Mouse (Mus musculus) regulatory T cell (primary cell): ENCODE measurements around the gene Khdc4.

Experiments used
- in situ Hi-C: fragments of 300-600 bp; cut with MboI, MseI; formaldehyde crosslinking; loops from one replicate; pipeline ENCODE4 v1.15.1; 2025; ENCODE audit warnings: high pct_unique_total_duplicates

Khdc4 gene

DNA sequence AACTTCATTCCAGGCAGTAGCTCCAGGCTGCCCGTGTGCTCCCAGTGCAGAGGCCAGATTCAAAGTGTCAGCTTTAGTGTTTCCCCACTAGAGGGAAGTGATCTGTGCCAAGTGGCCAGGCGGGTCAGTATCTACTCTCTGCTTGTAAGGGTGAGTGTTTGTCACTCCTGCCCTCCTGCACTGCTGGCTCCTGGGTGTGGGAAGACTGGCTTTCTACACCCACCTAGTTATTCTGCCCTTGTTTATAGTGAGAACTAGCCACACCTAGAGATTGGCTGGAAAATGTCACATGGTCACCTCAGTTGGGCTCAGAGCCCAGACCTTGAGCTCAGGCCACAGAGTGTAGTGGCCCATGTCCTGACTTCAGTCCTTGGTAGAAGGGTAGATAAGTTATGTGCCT, 33.5 kb downstream of the Khdc4 start:
- in situ Hi-C loops = no loop called here

DNA sequence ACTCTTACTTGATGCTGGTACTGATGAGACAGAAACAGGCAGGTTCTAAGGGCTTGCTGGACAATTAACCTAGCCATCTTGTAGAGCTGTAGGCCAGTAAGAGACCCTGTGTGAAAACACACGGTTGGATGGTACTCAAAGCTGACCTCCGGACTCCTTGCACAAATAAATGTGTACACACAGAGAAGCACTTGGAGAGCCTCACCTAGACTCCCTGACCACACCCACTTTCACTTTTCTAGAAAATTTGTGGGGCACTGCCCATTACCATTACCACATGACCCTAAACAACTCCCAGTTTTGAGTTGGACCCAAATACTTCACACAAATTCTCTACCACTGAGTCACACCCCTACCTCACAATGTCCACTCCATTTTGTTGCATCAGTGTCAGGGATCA, 51.0 kb downstream of the Khdc4 start:
- in situ Hi-C loops = no loop called here

DNA sequence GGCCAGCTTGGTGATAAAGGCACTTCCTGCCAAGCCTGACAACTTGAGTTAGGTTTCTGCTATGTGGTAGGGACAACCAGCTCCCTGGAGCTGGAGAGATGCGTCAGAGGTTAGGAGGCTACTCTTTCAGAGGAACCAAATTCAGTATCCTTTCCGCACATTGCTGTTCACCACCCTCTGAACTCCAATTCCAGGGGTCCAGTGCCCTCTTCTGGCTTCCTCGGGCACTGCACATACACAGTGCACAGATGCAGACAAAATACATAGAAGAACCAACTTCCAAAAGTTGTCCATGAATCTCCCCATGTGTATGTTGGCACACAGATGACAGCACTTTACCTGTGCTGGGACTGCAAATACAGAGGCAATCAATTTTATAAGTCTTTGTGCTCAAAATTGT, 53.0 kb downstream of the Khdc4 start:
- in situ Hi-C loops = no loop called here

DNA sequence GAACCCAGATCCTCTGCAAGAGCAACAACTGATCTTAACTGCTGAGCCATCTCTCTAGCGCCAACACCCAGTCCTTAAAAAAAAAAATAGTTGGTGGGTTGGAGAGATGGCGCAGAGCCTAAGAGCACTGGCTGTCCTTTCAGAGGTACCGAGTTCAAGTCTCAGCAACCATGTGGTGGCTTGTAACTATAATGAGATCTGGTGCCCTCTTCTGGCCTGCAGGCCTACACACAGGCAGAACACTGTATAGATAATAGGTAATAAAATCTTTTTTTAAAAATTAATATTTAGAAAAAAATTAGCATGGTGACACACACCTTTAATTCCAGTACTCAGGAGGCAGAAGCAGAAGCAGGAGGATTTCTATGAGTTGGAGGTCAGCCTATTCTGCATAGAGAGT, 54.5 kb downstream of the Khdc4 start:
- in situ Hi-C loops = no loop called here

GRCm38 (mm10) chr3:88745534-88745933, 59.9 kb downstream of the Khdc4 start:
- in situ Hi-C loops = no loop called here

DNA sequence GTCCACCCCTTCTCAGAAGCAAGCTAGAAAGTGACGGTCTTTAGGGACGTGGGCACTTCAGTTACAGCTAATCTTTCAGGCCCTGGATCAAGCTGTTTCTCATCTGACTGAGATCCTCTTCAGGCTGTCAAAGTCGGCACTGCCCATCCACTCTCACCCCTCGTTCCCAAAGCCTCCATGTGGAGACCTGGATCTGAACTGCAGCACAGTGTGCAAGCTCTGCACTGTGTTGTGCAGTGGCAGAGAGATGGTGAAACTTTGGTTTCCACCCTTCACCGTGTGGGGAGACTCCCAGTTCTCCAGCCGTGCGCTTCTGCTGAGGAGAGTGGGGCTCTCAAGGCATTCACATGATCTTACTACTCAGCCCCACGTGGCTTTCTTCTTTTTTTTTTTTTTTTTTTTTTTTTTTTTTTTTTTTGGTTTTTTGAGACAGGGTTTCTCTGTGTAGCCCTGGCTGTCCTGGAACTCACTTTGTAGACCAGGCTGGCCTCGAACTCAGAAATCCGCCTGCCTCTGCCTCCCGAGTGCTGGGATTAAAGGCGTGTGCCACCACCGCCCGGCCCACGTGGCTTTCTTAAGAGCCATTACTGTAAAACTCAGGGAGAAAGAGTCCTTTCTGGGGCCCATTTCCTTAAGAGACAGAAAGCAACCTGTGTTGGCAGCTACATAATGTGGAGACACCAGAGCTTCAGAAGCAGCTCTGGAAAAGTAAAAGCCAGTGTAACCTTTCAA, 60.7 kb downstream of the Khdc4 start:
- in situ Hi-C loops = no loop called here

DNA sequence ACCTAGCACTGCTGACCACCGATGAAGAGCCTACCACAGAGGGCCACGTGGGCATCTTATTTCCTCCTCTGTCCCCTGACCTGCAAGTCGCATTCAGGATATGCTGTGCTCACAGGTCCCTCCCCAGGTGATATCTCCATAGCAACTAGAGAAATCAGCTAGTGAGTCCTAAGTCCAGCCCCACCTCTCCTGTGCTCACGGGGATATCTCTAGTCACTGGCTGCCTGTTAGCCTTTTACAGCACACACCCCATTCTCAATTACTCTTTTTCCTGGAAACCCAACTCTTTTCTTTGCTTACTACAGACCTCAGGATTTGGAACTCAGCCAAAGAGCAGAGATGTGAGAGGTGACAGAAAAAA, 61.2 kb downstream of the Khdc4 start:
- in situ Hi-C loops = no loop called here

DNA sequence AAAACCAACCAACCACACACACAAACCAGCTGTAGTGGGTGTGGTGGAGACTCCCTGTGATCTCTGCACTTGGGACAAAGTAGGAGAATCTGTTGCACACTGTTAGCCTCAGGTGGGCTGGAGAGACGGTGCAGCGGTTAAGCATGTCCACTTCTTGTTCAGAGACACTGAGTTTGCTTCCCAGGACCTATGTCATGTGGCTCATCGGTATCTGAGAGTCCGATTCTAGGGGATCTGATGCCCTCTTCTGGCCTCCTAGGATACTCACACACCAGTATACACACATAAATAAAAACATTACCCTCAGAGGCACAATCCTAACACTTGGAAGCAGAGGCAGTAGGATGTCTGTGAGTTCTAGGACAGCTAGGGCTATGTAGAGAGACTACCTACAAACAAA, 68.7 kb downstream of the Khdc4 start:
- in situ Hi-C loops = loop anchor here (5.0 kb wide), 1 partner anchor 77 kb away; no protein-coding TSS in a partner anchor

DNA sequence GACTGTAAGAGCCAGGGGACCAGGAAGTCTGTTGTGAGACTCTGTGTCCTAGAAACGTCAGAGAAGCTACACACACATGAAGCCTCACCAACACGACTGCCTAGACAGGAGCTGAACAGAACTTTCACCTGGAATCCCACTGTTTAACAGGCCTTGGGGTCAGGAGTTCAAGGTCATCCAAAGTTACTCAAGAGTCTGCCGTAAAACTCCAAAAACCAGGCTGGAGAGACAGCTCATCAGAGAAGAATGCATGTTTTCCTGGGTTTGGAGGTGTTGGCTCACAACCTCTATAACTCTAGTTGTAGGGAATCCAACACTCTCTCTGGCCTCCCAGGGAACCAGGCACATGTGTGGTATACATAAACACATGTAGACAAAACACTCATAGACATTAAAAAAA, 69.9 kb downstream of the Khdc4 start:
- in situ Hi-C loops = no loop called here

DNA sequence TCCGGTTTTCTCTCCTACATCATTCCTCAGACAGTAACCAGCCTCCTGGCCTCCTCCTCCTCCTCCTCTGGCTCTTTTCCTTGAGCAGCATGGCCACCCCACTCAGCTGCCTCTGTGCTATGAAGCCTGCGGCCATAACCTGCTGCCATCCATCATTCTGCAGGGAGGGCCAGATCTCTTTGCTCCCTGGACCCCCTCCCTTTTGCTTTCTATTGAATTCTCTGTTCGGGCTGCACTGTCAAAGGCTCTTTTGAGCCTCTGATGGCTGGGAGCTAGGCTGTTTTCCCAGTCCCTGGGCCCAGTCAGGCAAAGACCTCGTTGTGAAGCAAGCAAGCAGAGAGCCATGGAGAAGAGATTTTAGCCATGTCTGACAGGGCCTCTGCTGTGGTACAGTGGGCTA, 70.7 kb downstream of the Khdc4 start:
- in situ Hi-C loops = no loop called here

DNA sequence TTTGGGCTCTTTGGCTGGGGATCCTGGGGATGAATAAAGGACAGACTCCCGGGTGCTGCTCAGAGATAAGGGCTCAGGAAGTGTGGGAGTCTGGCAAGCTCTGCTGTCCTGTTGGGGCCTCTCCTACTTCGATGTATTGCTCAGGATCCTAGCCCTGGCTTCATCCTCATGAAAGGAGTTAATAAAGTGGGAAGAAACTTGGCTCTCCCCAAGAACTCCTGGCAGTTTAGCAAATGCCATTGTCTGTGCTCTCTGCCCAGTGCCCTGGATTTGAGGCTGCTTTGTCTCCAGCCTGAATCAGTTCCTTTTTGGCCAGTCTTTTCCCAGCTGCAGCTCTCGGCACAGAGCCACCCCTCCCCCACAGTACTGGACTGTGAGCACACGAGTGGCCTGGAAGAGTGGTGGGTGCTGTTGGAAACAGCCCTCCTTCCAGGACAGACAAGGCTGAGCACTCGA, 72.5 kb downstream of the Khdc4 start:
- in situ Hi-C loops = no loop called here

DNA sequence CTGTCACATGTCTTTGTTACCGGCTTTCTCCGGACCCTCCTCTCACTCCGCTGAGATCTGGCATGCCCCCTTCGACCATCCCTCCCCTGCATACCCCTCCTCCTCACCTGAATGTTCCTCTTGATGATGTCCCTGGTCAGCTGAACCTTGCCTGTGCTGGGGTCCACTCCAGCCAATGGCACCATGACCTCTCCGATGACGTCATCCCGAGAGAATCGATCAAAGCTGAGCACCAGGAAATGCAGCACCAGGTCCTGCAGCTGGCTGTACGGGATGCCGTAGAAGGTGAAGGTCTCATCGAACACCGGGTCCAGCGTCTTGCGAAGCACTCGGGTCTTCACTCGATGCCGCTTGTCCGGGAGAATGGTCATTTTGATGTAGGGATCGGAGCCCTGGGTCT, 76.0 kb downstream of the Khdc4 start:
- in situ Hi-C loops = no loop called here

DNA sequence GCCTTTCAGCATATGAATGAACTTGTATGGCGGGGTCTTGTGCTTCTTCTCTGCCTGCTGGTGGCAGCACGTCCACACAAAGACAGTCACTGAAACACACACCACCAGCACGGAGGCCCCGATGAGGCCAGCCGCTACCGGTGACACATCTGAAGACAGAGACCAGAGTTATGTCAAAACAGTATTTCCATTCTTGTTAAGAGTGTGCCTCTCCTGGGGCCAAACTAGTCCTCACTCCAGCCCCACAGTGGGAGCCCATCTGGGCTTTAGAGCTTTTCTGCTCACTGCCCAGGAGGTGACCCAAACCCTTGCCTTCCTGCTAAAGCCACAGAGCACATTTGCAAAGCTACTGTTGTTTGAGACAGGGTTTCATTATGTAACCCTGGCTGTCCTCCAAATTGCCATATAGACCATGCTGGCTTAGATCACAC, 76.8 kb downstream of the Khdc4 start:
- in situ Hi-C loops = no loop called here
